Mouse (Mus musculus): Measurements from ENCODE around the gene Rbms3. TPM values are rescaled to one million over a fixed set of nuclear protein-coding genes. Genes with fewer than 3 reads are reported as not detected.

The Rbms3 gene
- total RNA-seq, 2 experiments from 2014 or later = 11.0 to 17.4 TPM

GRCm38 (mm10) chr9:117297662-117298531 is 331.8 kb downstream of the Rbms3 start:
- intact Hi-C loops (cut with DNase I) = no loop called here
- no peak for DNase-seq (ENCODE audit: low spot score in 2 of 2)

GRCm38 (mm10) chr9:117291066-117291850 is 338.5 kb downstream of the Rbms3 start:
- no peak for DNase-seq (ENCODE audit: low spot score in 2 of 2)
- intact Hi-C loops (cut with DNase I) = no loop called here

GRCm38 (mm10) chr9:117274846-117275245 is 354.9 kb downstream of the Rbms3 start:
- intact Hi-C loops (cut with DNase I) = no loop called here

GRCm38 (mm10) chr9:117259614-117260013 is 370.1 kb downstream of the Rbms3 start:
- intact Hi-C loops (cut with DNase I) = no loop called here
- DNase-seq (ENCODE audit: low spot score in 2 of 2) = no peak

More at GRCm38 (mm10) chr9:117274846-117275245, 354.9 kb downstream of the Rbms3 start:
- DNase-seq (ENCODE audit: low spot score in 2 of 2) = no peak

GRCm38 (mm10) chr9:117253361-117253760 is 376.4 kb downstream of the Rbms3 start:
- intact Hi-C loops (cut with DNase I) = loop anchor here (5.0 kb wide), 1 partner anchor 1224 kb away; the partner anchor contains the start of gene Eomes
- peak; percentile 62 to 71 for DNase-seq (ENCODE audit: low spot score in 2 of 2)

- intact Hi-C loops (cut with DNase I) = loop anchor here (5.0 kb wide), 1 partner anchor 1225 kb away; the partner anchor contains the start of gene Eomes
- peak; percentile 4 to 24 for DNase-seq (ENCODE audit: low spot score in 2 of 2)
Measured at GRCm38 (mm10) chr9:117252411-117252861, 377.3 kb downstream of the Rbms3 start.

- DNase-seq (ENCODE audit: low spot score in 2 of 2) = peak; percentile 13 to 21
- intact Hi-C loops (cut with DNase I) = loop anchor here (5.0 kb wide), 1 partner anchor 1226 kb away; the partner anchor contains the start of gene Eomes
Measured at GRCm38 (mm10) chr9:117251521-117252368, 378.0 kb downstream of the Rbms3 start.

- intact Hi-C loops (cut with DNase I) = loop anchor here (5.0 kb wide), 1 partner anchor 1227 kb away; the partner anchor contains the start of gene Eomes
- DNase-seq (ENCODE audit: low spot score in 2 of 2) = no peak
Measured at GRCm38 (mm10) chr9:117250831-117251165, 378.9 kb downstream of the Rbms3 start.

GRCm38 (mm10) chr9:117250036-117250830 is 379.5 kb downstream of the Rbms3 start:
- no peak for DNase-seq (ENCODE audit: low spot score in 2 of 2)
- intact Hi-C loops (cut with DNase I) = loop anchor here (5.0 kb wide), 1 partner anchor 1227 kb away; the partner anchor contains the start of gene Eomes

GRCm38 (mm10) chr9:117247311-117247980 is 382.3 kb downstream of the Rbms3 start:
- no peak for DNase-seq (ENCODE audit: low spot score in 2 of 2)
- intact Hi-C loops (cut with DNase I) = no loop called here

GRCm38 (mm10) chr9:117246173-117246572 is 383.5 kb downstream of the Rbms3 start:
- no peak for DNase-seq (ENCODE audit: low spot score in 2 of 2)
- intact Hi-C loops (cut with DNase I) = no loop called here

- DNase-seq (ENCODE audit: low spot score in 2 of 2) = no peak
- intact Hi-C loops (cut with DNase I) = no loop called here
Measured at GRCm38 (mm10) chr9:117243365-117243764, 386.3 kb downstream of the Rbms3 start.

- no peak for DNase-seq (ENCODE audit: low spot score in 2 of 2)
- intact Hi-C loops (cut with DNase I) = no loop called here
Measured at GRCm38 (mm10) chr9:117234726-117235075, 395.0 kb downstream of the Rbms3 start.

GRCm38 (mm10) chr9:117234065-117234725 is 395.5 kb downstream of the Rbms3 start:
- no peak for DNase-seq (ENCODE audit: low spot score in 2 of 2)
- intact Hi-C loops (cut with DNase I) = no loop called here

GRCm38 (mm10) chr9:117222741-117223140 is 407.0 kb downstream of the Rbms3 start:
- intact Hi-C loops (cut with DNase I) = no loop called here
- no peak for DNase-seq (ENCODE audit: low spot score in 2 of 2)

- intact Hi-C loops (cut with DNase I) = no loop called here
- no peak for DNase-seq (ENCODE audit: low spot score in 2 of 2)
Measured at GRCm38 (mm10) chr9:117221481-117221880, 408.2 kb downstream of the Rbms3 start.

GRCm38 (mm10) chr9:117216026-117216755 is 413.5 kb downstream of the Rbms3 start:
- DNase-seq (ENCODE audit: low spot score in 2 of 2) = no peak
- intact Hi-C loops (cut with DNase I) = no loop called here

All from left cerebral cortex, postnatal 25 days (tissue).